Mouse (Mus musculus) lung, postnatal 0 days (tissue): ENCODE measurements at regions not wholly inside any gene's neighbourhood (a gene's known extent, or its start where the extent isn't known, plus 50 kb on each side); places are given as distances from the start of the nearest gene placed in this dataset.

ENCODE experiments used
- CTCF ChIP-seq: IDR thresholded peaks from 2 replicates; pipeline ENCODE4 v1.5.1; 2016; ENCODE audit warnings: antibody characterized with exemption, mild to moderate bottlenecking
- EP300 ChIP-seq: IDR thresholded peaks from 2 replicates; pipeline ENCODE4 v1.6.1; 2016; ENCODE audit warnings: antibody characterized with exemption, mild to moderate bottlenecking, control low read depth

GRCm38 (mm10) chr4:142517478-142518455 is 278.6 kb upstream of the Kazn start:
- no peak for TF ChIP-seq CTCF
- TF ChIP-seq EP300, result no peak
